Mouse (Mus musculus) intestine, postnatal 0 days (tissue): Measurements from ENCODE around the gene Itpr1. TPM values are rescaled to one million over a fixed set of nuclear protein-coding genes. Genes with fewer than 3 reads are reported as not detected.

Source experiments
- ATAC-seq: fragments of 200-750 bp; cut with Nextera tagmentation; 2 replicates; pipeline ENCODE4 v1.8.0; 2017; ENCODE audit warnings: mild to moderate bottlenecking, moderate TSS enrichment, moderate library complexity
- H3K27ac ChIP-seq: fragments of 300-500 bp; sonication (generic); 2 replicates; pipeline ENCODE4 v1.5.1; 2014; ENCODE audit warnings: mild to moderate bottlenecking, low read depth, low read length, moderate library complexity
- H3K27me3 ChIP-seq: fragments of 300-500 bp; sonication (generic); replicated peaks from 2 replicates; pipeline ENCODE4 v1.6.1; 2014; ENCODE audit warnings: low read length, mixed read lengths; ENCODE audit not compliant: control insufficient read depth, insufficient read depth
- H3K36me3 ChIP-seq: fragments of 300-500 bp; sonication (generic); 2 replicates; pipeline ENCODE4 v1.6.1; 2014; ENCODE audit warnings: mild to moderate bottlenecking, moderate library complexity; ENCODE audit not compliant: control insufficient read depth, insufficient read depth
- H3K4me1 ChIP-seq: fragments of 300-500 bp; sonication (generic); replicated peaks from 2 replicates; pipeline ENCODE4 v1.6.1; 2014; ENCODE audit warnings: antibody characterized with exemption, low read length, mixed read lengths; ENCODE audit not compliant: control insufficient read depth, insufficient read depth
- H3K4me2 ChIP-seq: fragments of 300-500 bp; sonication (generic); replicated peaks from 2 replicates; pipeline ENCODE4 v1.6.1; 2014; ENCODE audit warnings: low read depth, mild to moderate bottlenecking, moderate library complexity
- H3K4me3 ChIP-seq: fragments of 300-500 bp; sonication (generic); 2 replicates; pipeline ENCODE4 v1.5.1; 2014; ENCODE audit warnings: low read depth, low read length
- H3K9ac ChIP-seq: fragments of 300-500 bp; sonication (generic); 2 replicates; pipeline ENCODE4 v1.6.1; 2014; ENCODE audit warnings: mild to moderate bottlenecking, low read depth, low read length
- H3K9me3 ChIP-seq: fragments of 300-500 bp; sonication (generic); 2 replicates; pipeline ENCODE4 v1.6.1; 2016; ENCODE audit warnings: mixed run types; ENCODE audit not compliant: control insufficient read depth
- CTCF ChIP-seq: sonication (generic); IDR thresholded peaks from 2 replicates; pipeline ENCODE4 v1.5.1; 2016; ENCODE audit warnings: low read depth, mild to moderate bottlenecking, control low read depth, antibody characterized with exemption, moderate library complexity
- WGBS: fragments of 180-500 bp; shearing (Covaris S2); extraction: QIAGEN DNeasy Blood & Tissue Kit; methylation state at CpG from one replicate; pipeline ENCODE4 v1.1.7; 2014; 5-methylcytosine and 5-hydroxymethylcytosine counted together
- polyA plus RNA-seq: library from polyadenylated mRNA; unstranded; fragments of >200 nt; fragmentation: Nextera tagmentation; extraction: Ambion mirVana; gene quantifications from 2 replicates; pipeline ENCODE4 v1.2.1, GENCODE M21; 2015

Itpr1 gene
- polyA plus RNA-seq, 1 experiment from 2014 or later: 6.4 TPM

- WGBS: 64% methylated on average over 6 of the region's 6 CpGs
- ATAC-seq: no peak
- no peak overlapping the region for H3K4me2 ChIP-seq
These were observed 221.9 kb downstream of the Itpr1 start for GRCm38 (mm10) chr6:108434816-108435215.

GRCm38 (mm10) chr6:108435467-108435866 is 222.6 kb downstream of the Itpr1 start:
- peaks cover 4% of the 10 kb centered on the region for H3K36me3 ChIP-seq
- H3K4me3 ChIP-seq: no peak overlapping the region
- no peaks in the 10 kb centered on the region for H3K4me1 ChIP-seq
- H3K4me2 ChIP-seq: no peak overlapping the region
- H3K9me3 ChIP-seq: no peaks in the 10 kb centered on the region
- WGBS: 50% methylated on average over 6 of the region's 6 CpGs
- H3K27ac ChIP-seq: no peak overlapping the region
- no peak for ATAC-seq
- H3K9ac ChIP-seq: no peak overlapping the region
- TF ChIP-seq CTCF: no peak
- H3K27me3 ChIP-seq: no peaks in the 10 kb centered on the region

More at GRCm38 (mm10) chr6:108434816-108435215, 221.9 kb downstream of the Itpr1 start:
- Histone ChIP-seq H3K27ac (no peak overlapping the region), H3K9me3 (no peaks in the 10 kb centered on the region), H3K36me3 (peaks cover 3% of the 10 kb centered on the region), H3K4me3 (no peak overlapping the region), H3K27me3 (no peaks in the 10 kb centered on the region), H3K4me1 (no peaks in the 10 kb centered on the region), H3K9ac (no peak overlapping the region)
- TF ChIP-seq CTCF: no peak

DNA sequence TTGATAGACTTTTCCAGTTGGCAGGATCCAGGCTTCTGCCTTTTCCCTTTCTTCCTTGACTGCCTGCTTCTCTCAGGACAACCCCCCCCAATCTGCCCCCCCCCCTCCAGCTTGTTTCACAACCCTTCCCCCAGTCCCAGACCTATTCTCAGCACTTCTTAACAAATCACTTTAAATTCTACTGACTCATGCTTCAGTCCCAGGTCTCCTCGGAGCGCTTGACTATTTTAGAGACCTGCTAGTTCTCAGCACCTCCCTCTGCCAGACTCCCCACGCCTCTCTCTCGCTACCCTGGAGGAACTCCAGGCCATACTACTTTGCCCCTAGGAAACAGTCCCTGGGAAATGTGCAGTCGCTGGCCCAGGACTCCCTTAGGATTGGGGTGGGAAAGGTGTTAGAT is 223.7 kb downstream of the Itpr1 start:
- peaks cover 8% of the 10 kb centered on the region for H3K36me3 ChIP-seq
- no peak overlapping the region for H3K27ac ChIP-seq
- no peak for ATAC-seq
- no peaks in the 10 kb centered on the region for H3K4me1 ChIP-seq
- H3K9me3 ChIP-seq: no peaks in the 10 kb centered on the region
- no peak overlapping the region for H3K4me2 ChIP-seq
- 42% methylated on average over 5 of the region's 5 CpGs for WGBS
- H3K27me3 ChIP-seq: no peaks in the 10 kb centered on the region
- no peak for TF ChIP-seq CTCF
- no peak overlapping the region for H3K9ac ChIP-seq
- H3K4me3 ChIP-seq: no peak overlapping the region

DNA sequence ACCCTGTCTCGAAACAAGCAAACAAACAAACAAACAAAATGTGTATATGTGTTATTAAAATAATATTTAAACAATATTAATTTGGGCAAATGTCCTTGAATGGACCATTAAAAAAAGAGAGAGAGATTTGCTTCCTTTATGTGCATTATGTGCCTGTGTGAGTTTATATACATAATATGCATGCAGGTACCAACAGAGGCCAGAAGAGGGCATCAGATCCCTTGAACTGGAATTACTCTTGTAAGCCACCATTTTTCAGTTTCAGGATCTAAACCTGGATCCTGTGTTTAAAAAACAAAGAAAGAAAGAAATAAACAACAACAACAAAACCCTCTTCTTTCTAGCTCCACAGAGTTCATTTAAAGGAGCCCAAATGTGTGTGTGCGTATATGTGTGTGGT is 228.4 kb downstream of the Itpr1 start:
- no peak for ATAC-seq
- Histone ChIP-seq H3K4me3 (no peak overlapping the region), H3K27ac (peak overlapping the region; percentile 68; the same call in 1 of the 2 replicates), H3K9ac (no peak overlapping the region), H3K4me2 (no peak overlapping the region), H3K9me3 (no peaks in the 10 kb centered on the region), H3K27me3 (no peaks in the 10 kb centered on the region), H3K4me1 (no peaks in the 10 kb centered on the region), H3K36me3 (peaks cover 11% of the 10 kb centered on the region)
- peak; percentile 55 for TF ChIP-seq CTCF
- 98% methylated on average over 2 of the region's 2 CpGs for WGBS

GRCm38 (mm10) chr6:108442291-108442690 is 229.4 kb downstream of the Itpr1 start:
- H3K4me1 ChIP-seq: peaks cover 3% of the 10 kb centered on the region; the same call in 1 of the 2 replicates
- peaks cover 11% of the 10 kb centered on the region for H3K36me3 ChIP-seq
- no peak overlapping the region for H3K4me2 ChIP-seq
- H3K9me3 ChIP-seq: no peaks in the 10 kb centered on the region
- H3K27me3 ChIP-seq: no peaks in the 10 kb centered on the region
- no peak overlapping the region for H3K4me3 ChIP-seq
- WGBS: 29% methylated on average over 3 of the region's 3 CpGs
- no peak overlapping the region for H3K9ac ChIP-seq
- H3K27ac ChIP-seq: peak overlapping the region; percentile 73
- no peak for TF ChIP-seq CTCF
- ATAC-seq: peak; percentile 98

GRCm38 (mm10) chr6:108444435-108444834 is 231.5 kb downstream of the Itpr1 start:
- peaks cover 9% of the 10 kb centered on the region for H3K36me3 ChIP-seq
- ATAC-seq: no peak
- TF ChIP-seq CTCF: no peak
- no peaks in the 10 kb centered on the region for H3K27me3 ChIP-seq
- H3K4me3 ChIP-seq: no peak overlapping the region
- no peak overlapping the region for H3K4me2 ChIP-seq
- peaks cover 5% of the 10 kb centered on the region for H3K4me1 ChIP-seq
- 58% methylated on average over 7 of the region's 7 CpGs for WGBS
- no peak overlapping the region for H3K9ac ChIP-seq
- no peaks in the 10 kb centered on the region for H3K9me3 ChIP-seq
- no peak overlapping the region for H3K27ac ChIP-seq

DNA sequence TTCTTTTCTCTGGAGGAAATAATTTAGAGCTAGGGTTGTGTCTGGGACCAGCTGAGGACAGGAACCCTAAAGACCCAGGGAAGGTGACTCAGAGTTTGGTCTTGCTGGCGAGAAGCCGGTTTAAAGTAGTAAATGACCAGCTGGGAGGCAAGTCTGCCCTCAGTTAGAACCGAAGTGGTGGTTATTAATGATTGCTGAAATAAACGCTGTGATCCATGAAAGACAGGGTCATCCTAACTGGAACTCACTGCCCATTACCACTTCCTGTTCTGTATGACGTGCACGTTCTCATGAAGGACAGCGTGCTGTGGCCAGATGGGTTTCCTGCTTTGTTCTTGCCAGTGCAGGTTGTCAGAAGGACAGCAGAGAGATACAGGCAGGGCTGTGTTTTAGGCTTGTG is 232.1 kb downstream of the Itpr1 start:
- H3K4me2 ChIP-seq: no peak overlapping the region
- no peak overlapping the region; the same call in 1 of the 2 replicates for H3K27ac ChIP-seq
- no peak for ATAC-seq
- no peak overlapping the region for H3K4me3 ChIP-seq
- WGBS: 56% methylated on average over 7 of the region's 7 CpGs
- peaks cover 5% of the 10 kb centered on the region for H3K4me1 ChIP-seq
- no peaks in the 10 kb centered on the region for H3K9me3 ChIP-seq
- H3K9ac ChIP-seq: no peak overlapping the region
- no peak for TF ChIP-seq CTCF
- peaks cover 8% of the 10 kb centered on the region; the same call in 1 of the 2 replicates for H3K36me3 ChIP-seq
- no peaks in the 10 kb centered on the region for H3K27me3 ChIP-seq
